Mouse (Mus musculus) frontal cortex, postnatal 14 days (tissue): ENCODE results near the gene Cdkn1a.

ENCODE experiments used
- DNase-seq, 2 experiments: peaks; one replicate each; pipeline ENCODE4 v3.0.0; 2022; ENCODE audit warnings: low spot score in 2 of 2

Gene Cdkn1a

DNA sequence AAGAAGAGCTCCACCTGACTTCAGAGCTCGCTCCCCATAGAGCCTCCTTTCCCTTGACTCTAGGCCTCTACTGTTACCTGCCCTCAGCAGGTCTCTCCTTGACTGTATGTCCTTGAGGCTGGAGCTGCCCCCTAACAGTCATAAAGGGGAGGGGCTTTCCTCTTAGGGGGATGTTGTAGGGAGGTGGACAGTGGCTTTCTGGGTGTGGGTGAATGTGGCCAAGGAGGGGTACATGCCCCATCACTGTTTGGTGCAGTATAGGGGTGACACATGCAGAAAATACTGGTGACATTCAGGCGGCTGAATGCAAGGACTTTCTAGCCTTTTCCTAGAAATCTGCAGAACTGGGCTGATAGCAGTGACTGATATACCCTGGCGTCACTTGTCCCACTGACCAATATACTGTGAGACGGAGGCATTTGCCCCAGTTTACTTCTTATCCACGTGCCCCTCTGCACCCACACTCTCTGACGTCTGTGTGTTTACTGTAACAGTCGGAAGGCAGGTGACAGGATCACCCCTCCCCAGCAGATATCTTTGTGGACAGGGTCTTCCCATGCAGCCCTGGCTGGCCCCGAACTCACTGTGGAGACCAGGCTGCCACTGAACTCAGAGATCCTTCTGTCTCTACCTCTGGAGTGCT is 26.4 kb downstream of the Cdkn1a start:
- DNase-seq: no peak

DNA sequence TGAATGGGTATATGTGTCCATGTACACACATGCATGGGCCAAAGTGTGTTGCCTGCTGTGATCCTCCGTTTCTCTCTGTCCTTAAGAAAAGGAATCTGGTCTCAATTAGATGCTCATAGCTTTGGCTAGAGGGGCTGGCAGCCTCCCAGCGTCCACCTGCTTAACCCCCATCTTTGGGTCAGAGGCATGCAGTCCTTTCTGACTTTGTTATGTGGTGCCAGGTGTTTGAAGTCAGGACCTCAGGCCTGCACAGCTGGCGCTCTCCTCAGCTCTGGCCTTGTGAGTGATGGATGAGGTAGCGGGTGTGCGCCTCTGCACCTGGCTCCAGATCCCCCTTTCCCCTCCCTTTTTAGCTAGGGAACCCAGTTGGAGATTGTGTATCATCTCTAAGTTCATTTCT is 27.3 kb downstream of the Cdkn1a start:
- DNase-seq: no peak

DNA sequence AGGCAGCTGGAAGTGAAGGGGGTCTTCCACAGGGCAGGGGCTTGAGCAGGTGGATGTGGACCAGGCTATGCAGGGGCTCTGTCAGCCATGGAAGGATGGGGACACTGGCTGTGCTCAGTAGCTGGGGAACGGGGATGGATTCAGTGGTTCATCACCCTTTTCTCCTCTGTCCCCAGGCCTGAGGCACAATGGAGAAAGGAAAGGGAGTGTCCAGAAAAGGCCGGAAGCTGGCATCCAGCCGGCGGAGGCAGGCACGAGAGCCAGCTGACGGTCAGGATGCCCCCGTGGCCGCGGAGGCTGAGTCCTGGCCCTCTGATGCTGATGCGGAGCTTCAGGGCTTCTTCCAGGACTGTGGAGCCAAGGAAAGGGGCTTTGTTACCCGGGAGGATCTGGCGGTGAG is 29.9 kb downstream of the Cdkn1a start:
- DNase-seq: no peak

DNA sequence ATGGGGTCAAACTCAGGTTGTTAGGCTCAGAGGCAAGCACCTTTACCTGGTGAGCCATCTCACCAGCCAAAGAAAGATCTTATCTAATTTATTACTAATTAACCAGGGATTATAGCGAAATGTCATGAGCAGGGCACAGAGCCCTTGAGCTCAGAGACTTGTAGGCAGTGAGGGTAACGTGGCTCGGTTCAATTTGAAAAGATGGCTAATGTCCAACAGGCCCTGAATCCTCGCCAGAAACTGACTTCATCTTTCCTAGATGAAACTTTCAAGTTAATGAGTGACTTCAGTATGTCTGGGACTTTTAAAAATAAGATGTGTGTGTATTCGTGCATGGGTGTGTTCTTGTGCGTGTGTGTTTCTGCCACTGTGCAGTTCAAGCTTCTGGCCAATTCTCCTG is 32.0 kb downstream of the Cdkn1a start:
- DNase-seq: no peak

DNA sequence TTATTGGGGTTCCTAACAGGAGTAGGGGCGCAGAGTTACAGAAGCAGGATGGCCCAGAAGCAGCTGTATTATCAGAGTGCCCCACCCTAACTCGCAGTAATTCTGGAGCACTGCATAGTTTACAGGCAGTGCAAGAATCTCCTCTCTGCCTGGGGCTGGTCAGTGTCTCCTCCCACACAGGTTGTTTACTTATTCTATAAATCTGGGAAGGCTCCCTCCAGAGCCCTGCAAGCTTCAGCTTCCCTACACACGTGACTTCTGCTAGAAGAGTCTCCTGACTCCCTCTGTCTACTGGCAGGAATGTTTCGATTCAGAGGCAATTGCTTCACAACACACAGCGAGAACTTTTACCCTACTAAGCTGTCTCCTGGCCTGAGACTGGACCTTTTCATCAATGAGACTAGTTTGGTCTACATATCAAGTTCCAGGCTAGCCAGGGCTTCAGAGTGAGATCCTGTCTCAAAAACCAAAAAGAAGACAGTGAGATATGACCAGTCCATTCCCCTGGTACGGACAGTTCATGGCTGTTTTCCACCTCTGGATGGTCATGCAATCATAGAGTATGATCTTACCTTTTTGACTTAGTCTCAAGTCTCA is 32.9 kb downstream of the Cdkn1a start:
- DNase-seq: no peak

DNA sequence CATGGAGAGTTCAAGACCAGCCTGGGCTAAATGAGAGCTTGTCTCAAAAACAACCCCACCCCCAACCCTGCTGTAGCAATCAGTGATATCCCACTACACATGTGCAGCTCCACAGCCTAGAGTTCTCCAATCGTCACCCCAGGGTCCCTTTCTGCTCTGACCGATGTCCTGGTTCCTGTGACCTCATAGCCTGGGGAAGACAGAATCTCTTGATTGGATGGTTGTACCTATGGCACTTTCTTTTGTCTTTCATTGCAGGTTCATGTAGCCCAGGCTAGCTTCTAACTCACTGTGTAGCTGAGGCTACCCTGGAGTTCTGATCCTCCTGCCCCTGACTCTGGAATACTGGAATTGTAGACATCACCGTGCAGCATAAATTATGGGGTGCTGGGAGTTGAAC is 35.8 kb downstream of the Cdkn1a start:
- no peak for DNase-seq

DNA sequence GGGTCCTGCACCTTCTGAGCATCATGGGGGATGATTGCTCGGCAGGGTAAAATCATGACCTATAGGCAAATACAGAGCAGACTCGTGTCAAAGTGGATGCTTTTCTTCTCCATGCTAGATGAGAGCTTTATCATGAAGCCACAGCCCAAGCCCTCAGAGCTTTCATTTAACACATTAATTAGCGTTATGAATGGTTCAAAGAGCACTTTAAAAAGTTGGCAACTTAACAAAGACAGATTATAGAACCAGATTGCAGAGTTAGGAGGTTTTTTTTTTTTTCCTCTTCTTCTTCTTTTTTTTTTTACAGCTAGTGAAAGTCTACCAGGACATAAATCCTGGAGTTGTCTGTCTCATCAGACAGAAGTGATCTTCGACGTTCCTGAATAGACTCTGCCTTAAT is 38.6 kb downstream of the Cdkn1a start:
- no peak for DNase-seq

DNA sequence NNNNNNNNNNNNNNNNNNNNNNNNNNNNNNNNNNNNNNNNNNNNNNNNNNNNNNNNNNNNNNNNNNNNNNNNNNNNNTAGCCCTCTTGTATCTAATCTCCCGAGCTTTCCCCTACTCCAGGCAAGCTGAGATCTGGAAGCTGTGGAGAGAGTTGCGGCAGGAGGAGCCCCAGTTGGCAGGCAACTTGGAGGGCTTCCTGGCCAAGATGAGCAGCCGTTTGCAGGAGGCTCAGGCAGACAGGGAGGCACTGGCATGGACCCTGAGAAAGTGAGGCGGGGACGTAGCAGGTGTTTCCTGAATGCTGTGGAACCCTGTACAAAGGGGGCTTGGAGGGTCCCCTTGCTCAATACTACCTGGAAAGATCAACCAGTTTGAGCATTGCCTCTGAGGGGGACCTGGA is 44.3 kb downstream of the Cdkn1a start:
- no peak for DNase-seq

DNA sequence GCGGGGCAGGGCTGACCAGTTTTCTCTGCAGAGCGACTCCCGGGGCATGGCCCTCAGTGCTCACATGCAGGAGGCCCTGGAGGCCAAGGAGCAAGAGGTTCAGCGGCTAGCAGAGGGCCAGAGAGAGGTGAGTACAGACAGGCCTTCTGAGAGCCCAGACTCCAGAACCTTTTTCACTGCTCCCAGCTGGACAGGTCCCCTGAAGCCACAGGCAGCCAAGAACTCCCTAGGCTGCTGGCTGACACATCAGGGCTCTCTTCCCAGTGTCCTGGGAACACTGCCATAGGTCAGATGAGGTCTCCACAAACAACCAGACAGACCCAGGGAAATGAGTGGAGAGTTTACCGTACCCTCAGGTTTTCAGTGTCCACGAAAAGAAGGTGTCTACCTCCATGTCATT is 45.5 kb downstream of the Cdkn1a start:
- DNase-seq: no peak

DNA sequence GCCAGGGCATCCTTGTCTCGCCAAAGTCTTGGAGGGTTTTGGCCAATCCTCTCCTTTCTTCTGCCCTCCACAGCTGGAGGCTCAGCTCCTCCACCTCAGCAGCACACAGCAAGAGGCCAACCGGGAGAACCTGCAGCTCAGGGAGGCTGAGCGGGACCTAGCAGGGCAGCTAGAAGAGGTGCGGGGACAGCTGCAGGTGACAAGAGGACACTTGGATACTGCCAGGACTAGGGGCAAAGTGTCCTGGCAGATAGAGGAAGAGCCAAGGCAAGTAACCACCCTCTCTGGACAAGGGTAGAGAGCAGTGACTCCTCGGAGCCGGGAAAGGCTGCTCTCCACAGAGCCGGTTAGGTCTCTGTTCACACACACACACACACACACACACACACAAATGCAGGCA is 47.1 kb downstream of the Cdkn1a start:
- DNase-seq: no peak

DNA sequence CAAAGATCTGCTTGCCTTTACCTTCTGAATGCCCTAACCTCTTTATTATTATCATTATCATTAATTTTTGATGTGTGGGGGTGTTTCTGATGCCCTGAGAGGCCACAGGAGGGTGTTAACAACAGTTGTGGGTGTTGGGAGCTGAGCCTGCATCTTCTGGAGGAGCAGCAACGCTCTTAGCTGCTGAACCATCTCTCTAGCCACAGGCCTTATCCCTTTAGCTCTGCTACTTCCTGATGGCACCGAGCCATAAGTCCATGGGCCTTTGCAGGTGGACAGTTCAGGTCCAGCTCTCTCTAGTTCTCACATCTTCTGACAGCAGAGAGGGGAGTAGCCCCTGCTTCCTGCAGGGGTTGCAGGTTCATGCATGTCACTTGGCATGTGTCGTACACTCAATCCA is 50.8 kb downstream of the Cdkn1a start:
- DNase-seq: no peak

DNA sequence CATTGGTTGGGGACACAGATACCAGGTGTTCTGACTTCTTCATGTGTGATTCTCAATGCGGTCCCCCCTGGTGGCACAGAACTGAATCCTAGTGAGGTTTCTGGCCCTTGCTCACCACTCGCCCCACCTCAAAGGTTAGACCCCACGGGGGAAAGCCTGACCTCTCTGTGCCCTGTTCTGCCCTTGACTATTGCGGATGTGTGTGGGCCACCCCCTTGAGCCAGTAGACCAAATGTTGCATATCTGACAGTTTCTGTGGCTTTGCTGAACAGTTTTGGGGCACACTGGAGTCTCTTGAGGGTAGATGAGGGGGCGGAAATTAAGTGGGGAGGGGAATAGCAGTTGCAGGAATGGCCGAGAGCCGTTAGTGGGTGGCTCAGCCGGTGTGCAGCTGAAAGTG is 52.5 kb downstream of the Cdkn1a start:
- no peak for DNase-seq

DNA sequence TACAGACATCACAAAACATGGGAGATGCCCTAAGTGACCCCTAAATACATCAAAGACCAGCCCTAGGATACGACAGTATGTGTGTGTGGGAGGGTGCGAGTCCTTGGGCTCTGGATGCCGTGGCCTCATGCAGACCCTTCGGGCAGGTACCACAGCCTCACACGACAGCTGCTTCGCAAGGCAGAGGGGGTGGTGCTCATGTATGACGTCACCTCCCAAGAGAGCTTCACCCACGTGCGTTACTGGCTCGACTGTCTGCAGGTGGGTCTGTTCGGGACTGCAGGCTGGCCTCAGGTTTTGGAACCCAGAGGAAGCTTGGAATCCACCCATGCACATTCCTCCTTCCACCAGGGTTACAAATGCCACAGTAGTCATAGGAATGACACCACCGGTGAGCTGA is 54.3 kb downstream of the Cdkn1a start:
- DNase-seq: no peak

DNA sequence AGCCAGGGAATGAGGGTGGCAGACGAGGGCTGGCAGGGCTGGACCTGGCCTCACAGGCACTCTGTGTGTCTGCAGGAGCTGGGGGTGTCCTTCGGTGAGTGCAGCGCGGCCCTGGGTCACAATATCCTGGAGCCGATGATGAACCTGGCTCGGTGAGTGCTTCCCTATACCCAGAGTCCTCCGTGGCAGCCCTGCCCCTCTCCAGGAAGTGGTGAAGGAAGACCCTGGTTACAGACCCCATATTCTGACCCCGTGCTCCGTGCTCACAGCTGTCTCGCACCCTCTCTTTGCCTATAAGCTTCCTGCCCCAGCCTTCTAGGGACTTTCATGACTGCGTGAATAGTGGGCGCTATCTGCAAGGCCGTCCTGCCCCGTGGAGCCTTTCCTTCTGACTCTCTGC is 56.5 kb downstream of the Cdkn1a start:
- DNase-seq: no peak

DNA sequence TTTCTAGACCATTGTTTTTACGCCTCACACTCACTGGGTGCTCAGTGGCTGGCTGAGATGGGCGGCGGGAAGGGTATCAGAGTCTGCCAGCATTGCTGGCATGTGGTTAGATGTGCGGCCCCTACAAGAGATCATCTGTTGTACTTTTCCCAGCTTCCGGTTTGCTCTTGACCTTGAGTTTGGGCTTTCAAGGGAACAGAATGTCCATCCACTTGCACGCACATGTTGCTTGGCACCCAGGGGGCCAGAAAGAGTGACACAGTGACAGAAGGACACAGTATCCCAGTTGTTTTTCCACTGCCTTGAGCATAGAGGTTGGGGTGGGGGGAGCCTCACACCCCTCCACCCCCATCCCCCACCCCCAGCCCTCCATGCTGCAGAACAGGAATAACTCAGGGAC is 57.0 kb downstream of the Cdkn1a start:
- DNase-seq: no peak

DNA sequence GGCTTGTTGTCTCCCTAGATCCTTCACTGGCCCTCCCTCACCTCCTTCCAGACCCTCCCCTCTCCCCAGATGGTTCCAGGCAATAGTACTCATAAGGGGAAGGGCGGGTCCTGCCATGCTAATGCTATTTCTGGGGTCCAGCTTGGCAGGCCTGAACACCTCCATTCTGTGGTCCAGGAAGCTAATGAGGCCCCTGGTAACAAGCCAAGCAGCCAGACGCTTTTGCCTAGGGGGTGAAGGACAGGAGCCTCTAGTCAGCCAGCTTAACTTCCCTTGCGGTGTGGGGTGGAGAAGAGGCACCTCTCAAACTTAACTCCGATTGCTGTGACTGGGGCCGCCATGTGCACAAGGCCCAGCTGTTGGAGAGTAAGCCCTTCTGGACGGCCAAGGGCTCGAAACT is 59.0 kb downstream of the Cdkn1a start:
- DNase-seq: no peak
